Mouse (Mus musculus): ENCODE results near the gene Recql5. TPM values are rescaled to one million over a fixed set of nuclear protein-coding genes. Genes with fewer than 3 reads are reported as not detected.

Gene Recql5
- total RNA-seq, 2 experiments from 2014 or later: 13.2 to 22.5 TPM

- ATAC-seq (ENCODE audit: poor library complexity, severe bottlenecking): no peak
These were observed 8.7 kb upstream of the Recql5 start for GRCm38 (mm10) chr11:115941980-115942379.

GRCm38 (mm10) chr11:115939690-115940329 lies 6.5 kb upstream of the Recql5 start:
- ATAC-seq (ENCODE audit: poor library complexity, severe bottlenecking): peak; percentile 59; the same call in 1 of the 2 replicates

GRCm38 (mm10) chr11:115933747-115934110 lies 452 bp upstream of the Recql5 start:
- peak; percentile 2; the same call in 1 of the 2 replicates for ATAC-seq (ENCODE audit: poor library complexity, severe bottlenecking)

GRCm38 (mm10) chr11:115931235-115931634 lies 2.0 kb downstream of the Recql5 start:
- no peak for ATAC-seq (ENCODE audit: poor library complexity, severe bottlenecking)

- peak; percentile 20; the same call in 1 of the 2 replicates for ATAC-seq (ENCODE audit: poor library complexity, severe bottlenecking)
These were observed 3.5 kb downstream of the Recql5 start for GRCm38 (mm10) chr11:115929818-115930217.

- ATAC-seq (ENCODE audit: poor library complexity, severe bottlenecking): no peak
These were observed 4.2 kb downstream of the Recql5 start for GRCm38 (mm10) chr11:115929031-115929430.

- no peak for ATAC-seq (ENCODE audit: poor library complexity, severe bottlenecking)
These were observed 11.3 kb downstream of the Recql5 start for GRCm38 (mm10) chr11:115921986-115922385.

GRCm38 (mm10) chr11:115920110-115920818 lies 13.0 kb downstream of the Recql5 start:
- ATAC-seq (ENCODE audit: poor library complexity, severe bottlenecking): peak; percentile 77

GRCm38 (mm10) chr11:115919073-115919472 lies 14.2 kb downstream of the Recql5 start:
- peak; percentile 56 for ATAC-seq (ENCODE audit: poor library complexity, severe bottlenecking)

- no peak for ATAC-seq (ENCODE audit: poor library complexity, severe bottlenecking)
These were observed 14.6 kb downstream of the Recql5 start for GRCm38 (mm10) chr11:115918637-115919036.

GRCm38 (mm10) chr11:115916579-115916978 lies 16.7 kb downstream of the Recql5 start:
- ATAC-seq (ENCODE audit: poor library complexity, severe bottlenecking): no peak

GRCm38 (mm10) chr11:115911632-115912376 lies 21.5 kb downstream of the Recql5 start, which contains the start of gene Smim6:
Gene Smim6 (plus strand): TSS chr11:115912017.
- ATAC-seq (ENCODE audit: poor library complexity, severe bottlenecking): peak; percentile 49

GRCm38 (mm10) chr11:115911134-115911561 lies 22.1 kb downstream of the Recql5 start:
- peak; percentile 28 for ATAC-seq (ENCODE audit: poor library complexity, severe bottlenecking)

GRCm38 (mm10) chr11:115906521-115906920 lies 26.8 kb downstream of the Recql5 start:
- no peak for ATAC-seq (ENCODE audit: poor library complexity, severe bottlenecking)

- no peak for ATAC-seq (ENCODE audit: poor library complexity, severe bottlenecking)
These were observed 27.2 kb downstream of the Recql5 start for GRCm38 (mm10) chr11:115906116-115906515.

- no peak for ATAC-seq (ENCODE audit: poor library complexity, severe bottlenecking)
These were observed 28.1 kb downstream of the Recql5 start for GRCm38 (mm10) chr11:115904956-115905790.

- ATAC-seq (ENCODE audit: poor library complexity, severe bottlenecking): no peak
These were observed 28.9 kb downstream of the Recql5 start for GRCm38 (mm10) chr11:115904231-115904955.

GRCm38 (mm10) chr11:115903384-115904230 lies 29.7 kb downstream of the Recql5 start:
- ATAC-seq (ENCODE audit: poor library complexity, severe bottlenecking): no peak

GRCm38 (mm10) chr11:115902831-115903230 lies 30.4 kb downstream of the Recql5 start:
- peak; percentile 70 for ATAC-seq (ENCODE audit: poor library complexity, severe bottlenecking)

Data from megakaryocyte, adult 5-6 weeks (primary cell).